Mouse (Mus musculus) G1E (cell line): ENCODE data around the gene Rgs6.

Experiments
- CTCF ChIP-seq: IDR thresholded peaks from 2 replicates; pipeline ENCODE4 v1.5.1; 2012; ENCODE audit warnings: low read depth, low read length, inconsistent platforms, mixed read lengths
- GATA1 ChIP-seq: IDR thresholded peaks from 2 replicates; pipeline ENCODE4 v1.6.1; 2012; ENCODE audit warnings: borderline replicate concordance, low read length, inconsistent platforms, mixed read lengths

- TF ChIP-seq GATA1 (no peak), CTCF (no peak)
Observed at GRCm38 (mm10) chr12:83131405-83131804, 543.3 kb downstream of the Rgs6 start.
